ENCODE assay signal across 10 mouse cellular contexts in genomic region chr10:127513501-127514091, GRCm38 (mm10). TPM values are rescaled to one million over a fixed set of nuclear protein-coding genes. Genes with fewer than 3 reads are reported as not detected.
DNase-seq lines count a peak whose midpoint lies in the region; ATAC-seq lines count a peak whose summit lies in the region.
"Had no signal": no experiment of that assay in that cellular context is flagged by ENCODE, and none has a peak within 500 bp of the region (broad histone marks: within the 10 kb centered on the region; RNA-seq: fewer than 3 reads in every experiment).

No protein-coding gene starts in this region.

- peaks cover 99% of the 10 kb centered on the region for H3K27me3 ChIP-seq in hindbrain, embryonic 10.5 days (ENCODE audit: insufficient read depth, poor library complexity, severe bottlenecking)
- H3K27me3 ChIP-seq in midbrain, embryonic 11.5 days (ENCODE audit: control insufficient read depth, insufficient read depth, low read length): peaks cover 54% of the 10 kb centered on the region
- H3K27me3 ChIP-seq: Patski had no signal

- H3K4me2 ChIP-seq in midbrain, embryonic 11.5 days: peak overlapping the region; percentile 34

- H3K9ac ChIP-seq in midbrain, embryonic 11.5 days (ENCODE audit: low read length): peak overlapping the region; percentile 45

- peak; percentile 75 for DNase-seq in cerebellum, adult 9-11 months
- DNase-seq in cerebellum, postnatal 4 days (ENCODE audit: low spot score in 2 of 2): no peak
- peak; percentile 55 for DNase-seq in ES-CJ7 (ENCODE audit: low read depth, low spot score)
- DNase-seq in hindbrain, embryonic 10.5 days (ENCODE audit: low spot score): peak; percentile 63
- peak; percentile 95 for DNase-seq in midbrain, embryonic 11.5 days (ENCODE audit: low spot score, missing footprints)
- DNase-seq in left cerebral cortex, adult 11 months (ENCODE audit: low spot score): no peak
- DNase-seq in adrenal gland, adult (ENCODE audit: inconsistent age in 2 of 2, low spot score in 1 of 2): no peak
- no peak for DNase-seq in left cerebral cortex, postnatal 14 days (ENCODE audit: low spot score in 2 of 2)

- peak overlapping the region; percentile 59 for H3K4me3 ChIP-seq in hindbrain, embryonic 10.5 days
- peak overlapping the region; percentile 12; the same call in 1 of the 2 replicates for H3K4me3 ChIP-seq in midbrain, embryonic 11.5 days (ENCODE audit: low read depth, low read length)

- peak; percentile 20 for ATAC-seq in midbrain, embryonic 11.5 days (ENCODE audit: low FRiP score)

- H3K4me1 ChIP-seq in hindbrain, embryonic 10.5 days (replicated peaks): peaks cover 99% of the 10 kb centered on the region
- H3K4me1 ChIP-seq in midbrain, embryonic 11.5 days (ENCODE audit: control insufficient read depth, insufficient read depth, low read length): peaks cover 69% of the 10 kb centered on the region

- under 1% methylated on average over 16 of the region's 16 CpGs for WGBS in hindbrain, embryonic 10.5 days
- WGBS in midbrain, embryonic 11.5 days: under 1% methylated on average over 15 of the region's 16 CpGs

- H3K36me3 ChIP-seq in hindbrain, embryonic 10.5 days: peaks cover 18% of the 10 kb centered on the region
- peaks cover 4% of the 10 kb centered on the region for H3K36me3 ChIP-seq in midbrain, embryonic 11.5 days (ENCODE audit: control insufficient read depth, insufficient read depth, low read length)

- intact Hi-C loops in left cerebral cortex, postnatal 14 days (cut with DNase I): no loop called here

- no peaks in the 10 kb centered on the region for H3K9me3 ChIP-seq in hindbrain, embryonic 10.5 days
- H3K9me3 ChIP-seq in midbrain, embryonic 11.5 days (ENCODE audit: control insufficient read depth, low read length): no peaks in the 10 kb centered on the region

- peak overlapping the region; percentile 89 for H3K27ac ChIP-seq in hindbrain, embryonic 10.5 days
- peak overlapping the region; percentile 64 for H3K27ac ChIP-seq in midbrain, embryonic 11.5 days (ENCODE audit: low read depth, low read length)
- H3K27ac ChIP-seq: macrophage had no signal

RNA-seq across cellular contexts. Expression of gene Ndufa4l2, which starts 1.2 kb away (rescaled TPM):
- polyA plus RNA-seq in hindbrain, embryonic 10.5 days (2016; fragmentation: Nextera tagmentation; extraction: Ambion mirVana): 8.1 and 10.5 TPM in 2 replicates
- polyA plus RNA-seq in midbrain, embryonic 11.5 days (2014; fragmentation: Nextera tagmentation; extraction: Ambion mirVana): 3.6 and 5.7 TPM in 2 replicates
- 1 to 10 TPM; 7.4 to 8.9 TPM for total RNA-seq in left cerebral cortex, postnatal 14 days (2021)
- polyA plus RNA-seq: macrophage had no signal

RNA-seq across cellular contexts. Expression of gene Shmt2, which starts 8.6 kb away (rescaled TPM):
- polyA plus RNA-seq in hindbrain, embryonic 10.5 days (2016; fragmentation: Nextera tagmentation; extraction: Ambion mirVana): 103 and 118 TPM in 2 replicates
- 68.8 and 74.8 TPM in 2 replicates for polyA plus RNA-seq in midbrain, embryonic 11.5 days (2014; fragmentation: Nextera tagmentation; extraction: Ambion mirVana)
- 10 to 100 TPM; 27.5 to 32.9 TPM for total RNA-seq in left cerebral cortex, postnatal 14 days (2021)

RNA-seq across cellular contexts. Expression of gene Stac3, which starts 12.1 kb away (rescaled TPM):
- 0.72 and 1.5 TPM in 2 replicates for polyA plus RNA-seq in hindbrain, embryonic 10.5 days (2016; fragmentation: Nextera tagmentation; extraction: Ambion mirVana)
- polyA plus RNA-seq in midbrain, embryonic 11.5 days (2014; fragmentation: Nextera tagmentation; extraction: Ambion mirVana): 0.10 and 0.14 TPM in 2 replicates
- total RNA-seq in left cerebral cortex, postnatal 14 days (2021): 10 to 100 TPM in 1 of 2 experiments, 1 to 10 TPM in 1; 3.0 to 10.0 TPM

RNA-seq across cellular contexts. Expression of gene Nxph4, which starts 20.8 kb away (rescaled TPM):
- 23.1 and 70.9 TPM in 2 replicates for polyA plus RNA-seq in hindbrain, embryonic 10.5 days (2016; fragmentation: Nextera tagmentation; extraction: Ambion mirVana)
- polyA plus RNA-seq in midbrain, embryonic 11.5 days (2014; fragmentation: Nextera tagmentation; extraction: Ambion mirVana): 19.5 and 23.6 TPM in 2 replicates
- total RNA-seq in left cerebral cortex, postnatal 14 days (2021): 1 to 10 TPM; 4.4 to 7.4 TPM
- polyA plus RNA-seq: macrophage had no signal

Comparison
In these comparisons a context has a peak if more than half of its experiments do, and no peak if none do; other contexts are left out.
1. DNase-seq: peak in cerebellum, adult 9-11 months (single experiment), ES-CJ7 (single experiment), hindbrain, embryonic 10.5 days (single experiment) and midbrain, embryonic 11.5 days (single experiment); none in cerebellum, postnatal 4 days (0 of 2), left cerebral cortex, adult 11 months (single experiment), adrenal gland, adult (0 of 2) and left cerebral cortex, postnatal 14 days (0 of 2).